Mouse (Mus musculus) inflammation-experienced regulatory T-cells, adult 6 months (primary cell): ENCODE data around the gene Smim20. TPM values are rescaled to one million over a fixed set of nuclear protein-coding genes. Genes with fewer than 3 reads are reported as not detected.

Experiments used
- ATAC-seq: one replicate; pipeline ENCODE4 v1.8.0; 2017
- polyA plus RNA-seq, 3 experiments: library from polyadenylated mRNA; unstranded; fragments of 100-300 nt; shearing (Covaris generic); gene quantifications; one replicate each; pipeline ENCODE4 v1.2.1; 2017

The Smim20 gene
- polyA plus RNA-seq, 3 experiments from 2014 or later, result 107 to 114 (median 113) TPM

GRCm38 (mm10) chr5:53314404-53315167 lies 47.7 kb downstream of the Smim20 start:
- no peak for ATAC-seq

GRCm38 (mm10) chr5:53315829-53316228 lies 48.9 kb downstream of the Smim20 start:
- no peak for ATAC-seq

GRCm38 (mm10) chr5:53317396-53317795 lies 50.5 kb downstream of the Smim20 start:
- no peak for ATAC-seq

GRCm38 (mm10) chr5:53317885-53318466 lies 51.1 kb downstream of the Smim20 start:
- ATAC-seq, result no peak

GRCm38 (mm10) chr5:53320331-53320730 lies 53.4 kb downstream of the Smim20 start:
- no peak for ATAC-seq

GRCm38 (mm10) chr5:53321901-53322300 lies 55.0 kb downstream of the Smim20 start:
- no peak for ATAC-seq

- ATAC-seq, result no peak
Measured at GRCm38 (mm10) chr5:53322471-53322870, 55.6 kb downstream of the Smim20 start.

- no peak for ATAC-seq
Measured at GRCm38 (mm10) chr5:53323121-53323520, 56.2 kb downstream of the Smim20 start.

- no peak for ATAC-seq
Measured at GRCm38 (mm10) chr5:53324256-53324655, 57.4 kb downstream of the Smim20 start.

GRCm38 (mm10) chr5:53324791-53325190 lies 57.9 kb downstream of the Smim20 start:
- no peak for ATAC-seq

- peak; percentile 69 for ATAC-seq
Measured at GRCm38 (mm10) chr5:53326023-53326422, 59.1 kb downstream of the Smim20 start.

- ATAC-seq, result no peak
Measured at GRCm38 (mm10) chr5:53326491-53326890, 59.6 kb downstream of the Smim20 start.

Other genes with a start within 250 kb of the Smim20 start
- not detected for gene Slc34a2, start 229.0 kb upstream of the Smim20 start, polyA plus RNA-seq
- gene Sel1l3, start 53.2 kb upstream of the Smim20 start, polyA plus RNA-seq, result under 1 TPM in 1 of 3 experiments, not detected in 2; 0.13 TPM
- gene Rbpj, start 199.1 kb downstream of the Smim20 start, polyA plus RNA-seq, result 10 to 100 TPM; 52.1 to 67.1 (median 63.0) TPM